Mouse (Mus musculus) spleen, adult 18-20 months (tissue): ENCODE measurements at regions not wholly inside any gene's neighbourhood (a gene's known extent, or its start where the extent isn't known, plus 50 kb on each side); places are given as distances from the start of the nearest gene placed in this dataset.
"Not testable (repeated sequence)": the region's sequence is repeated elsewhere in the genome, so short reads cannot be mapped to it uniquely, and the experiment has no call there.

Source experiments
- DNase-seq, 2 experiments: peaks; one replicate each; pipeline ENCODE4 v3.0.0; 2022; ENCODE audit warnings: mixed read lengths in 2 of 2

DNA sequence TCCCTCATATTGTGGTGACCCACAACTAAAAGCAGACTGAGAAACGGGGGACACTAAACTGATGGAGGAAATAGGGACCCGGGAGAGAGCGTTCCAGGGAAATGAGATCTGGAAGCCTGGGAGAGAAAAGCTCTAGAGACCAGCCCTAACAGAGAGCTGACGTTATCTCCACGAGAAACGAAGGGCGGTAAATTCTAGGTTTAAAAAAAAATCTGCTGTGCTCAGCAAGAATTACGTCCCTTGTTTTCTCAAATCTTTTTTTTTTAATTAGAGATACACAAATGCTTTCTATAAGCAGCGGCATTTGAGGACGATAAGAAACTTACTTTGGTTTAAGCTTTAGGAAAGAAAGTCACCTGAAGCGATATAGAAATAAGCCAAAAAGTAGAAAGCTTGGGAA is 145.7 kb downstream of the Cand1 start:
- no peak for DNase-seq

DNA sequence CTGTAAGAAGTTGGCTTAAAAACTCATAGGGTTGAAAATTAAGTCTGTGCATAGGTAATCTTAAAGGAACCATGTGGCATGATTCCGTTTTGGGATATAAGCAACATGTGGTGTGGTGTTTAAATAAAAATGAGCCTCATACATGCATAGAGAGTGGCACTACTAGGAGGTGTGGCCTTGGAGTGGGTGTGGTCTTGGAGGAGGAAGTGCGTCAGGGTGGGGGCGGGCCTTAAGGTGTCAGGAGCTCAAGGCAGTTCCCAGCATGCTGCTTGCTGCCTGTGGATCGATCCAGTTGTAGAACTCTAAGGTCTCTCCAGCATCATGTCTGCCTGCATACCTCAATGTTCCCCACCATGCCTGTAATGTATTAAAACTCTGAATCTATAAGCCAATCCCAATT is 152.0 kb downstream of the Cand1 start:
- no peak for DNase-seq

DNA sequence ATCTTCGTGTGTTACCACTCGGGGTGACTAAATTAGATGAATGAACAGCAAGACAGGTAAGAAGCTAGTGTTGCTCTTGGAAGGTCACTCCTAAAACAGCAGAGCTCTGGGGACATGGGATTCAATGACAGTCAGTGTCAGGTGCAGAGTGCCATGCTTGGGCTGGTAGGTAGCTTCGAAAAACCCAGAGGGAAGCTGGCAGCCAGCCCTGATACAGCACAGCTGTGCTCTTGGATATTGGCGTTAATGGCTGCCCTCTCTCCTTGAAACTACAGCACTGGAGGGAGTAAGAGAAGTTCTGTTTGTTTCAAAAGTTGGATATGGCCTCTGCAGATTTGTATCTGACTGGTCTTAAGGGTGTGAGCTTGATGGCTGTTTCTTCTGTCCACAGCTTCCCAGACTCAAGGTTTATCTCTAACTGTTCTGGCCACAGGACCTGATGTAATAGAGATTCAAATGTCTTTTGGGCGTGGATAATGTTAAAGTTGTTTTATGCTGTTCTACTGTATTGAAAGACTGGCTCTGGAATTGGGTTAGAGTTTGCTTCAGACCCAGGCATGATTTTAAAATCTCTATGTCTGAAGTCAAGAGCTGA is 152.7 kb downstream of the Cand1 start:
- no peak for DNase-seq

DNA sequence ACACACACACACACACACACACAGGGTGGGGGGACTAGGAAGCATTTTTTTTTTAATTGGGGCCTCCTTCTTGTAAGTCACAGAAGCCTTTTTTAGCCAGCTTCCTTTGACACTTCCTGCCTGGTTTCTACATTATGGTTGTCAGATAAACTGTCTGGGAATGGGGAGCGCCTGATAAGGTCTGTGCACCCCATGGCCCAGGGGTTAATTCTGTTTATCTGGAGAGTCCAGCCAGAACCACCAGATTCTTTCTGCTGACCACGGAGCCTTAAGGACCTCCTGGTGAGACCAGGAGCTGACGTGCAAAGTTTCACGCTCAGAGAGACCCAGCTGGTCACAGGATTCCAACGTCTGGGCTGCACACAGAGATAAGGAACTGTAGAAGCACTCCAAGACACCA is 153.4 kb downstream of the Cand1 start:
- no peak for DNase-seq

- DNase-seq, result no peak
Measured at GRCm38 (mm10) chr10:119083431-119083830, 156.4 kb downstream of the Cand1 start.

GRCm38 (mm10) chr10:119082861-119083260 is 157.0 kb downstream of the Cand1 start:
- DNase-seq, result no peak

DNA sequence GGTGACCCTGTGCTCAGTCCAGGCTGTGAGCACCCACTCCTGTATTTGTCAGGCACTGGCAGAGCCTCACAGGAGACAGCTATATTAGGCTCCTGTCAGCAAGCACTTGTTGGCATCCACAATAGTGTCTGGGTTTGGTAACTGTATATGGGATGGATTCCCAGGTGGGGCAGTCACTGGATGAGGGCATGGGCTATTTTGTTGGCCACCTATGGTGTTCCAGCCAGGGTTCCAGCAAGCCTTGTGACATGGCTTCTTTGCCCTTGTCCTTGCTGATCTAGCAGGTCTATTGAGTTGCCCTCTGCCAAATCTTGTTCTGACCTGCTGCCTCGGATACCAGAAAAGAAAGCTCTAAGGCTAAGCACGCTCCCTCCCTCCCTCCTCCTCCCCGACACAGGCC is 158.1 kb downstream of the Cand1 start:
- not testable (repeated sequence) for DNase-seq

GRCm38 (mm10) chr10:119076100-119076566 is 163.7 kb downstream of the Cand1 start:
- no peak for DNase-seq

- no peak for DNase-seq
Measured at GRCm38 (mm10) chr10:119074887-119075286, 165.0 kb downstream of the Cand1 start.

DNA sequence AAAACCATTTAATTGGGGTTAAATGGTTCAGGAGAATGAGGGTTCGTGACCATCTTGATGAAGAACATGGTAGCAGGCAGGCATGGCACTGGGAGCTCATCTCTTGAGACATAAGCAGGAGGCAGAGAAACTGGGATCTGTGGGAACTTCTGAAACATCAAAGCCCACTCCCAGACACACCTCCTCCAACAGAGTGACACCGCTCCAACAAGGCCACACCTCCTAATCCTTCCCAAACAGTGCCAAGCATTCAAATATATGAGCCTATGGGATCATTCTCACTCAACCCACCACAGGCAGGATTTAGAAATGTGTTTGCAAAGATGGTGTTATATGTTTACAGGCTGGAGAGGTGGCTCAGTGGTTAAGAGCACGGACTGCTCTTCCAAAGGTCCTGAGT is 165.9 kb downstream of the Cand1 start:
- no peak for DNase-seq

DNA sequence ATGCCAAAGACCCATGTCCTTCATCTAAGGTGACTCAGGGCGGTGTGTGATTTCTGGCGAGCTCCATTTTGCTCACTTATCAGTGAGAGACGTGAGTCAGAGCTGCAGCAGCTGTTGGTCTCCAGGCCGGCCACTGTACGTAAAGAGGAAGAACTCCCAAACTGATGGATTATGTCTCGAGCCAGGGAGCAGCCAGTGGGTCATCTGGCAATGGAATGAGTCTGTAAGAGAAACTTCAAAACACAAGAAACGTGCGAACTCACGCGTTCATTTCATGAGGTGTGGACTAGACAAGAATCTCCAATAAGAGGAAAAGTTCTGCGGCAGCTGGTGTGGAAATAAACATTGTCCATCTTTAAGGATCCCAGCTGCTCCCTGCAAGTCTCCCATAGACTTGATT is 170.4 kb downstream of the Cand1 start:
- DNase-seq, result no peak

DNA sequence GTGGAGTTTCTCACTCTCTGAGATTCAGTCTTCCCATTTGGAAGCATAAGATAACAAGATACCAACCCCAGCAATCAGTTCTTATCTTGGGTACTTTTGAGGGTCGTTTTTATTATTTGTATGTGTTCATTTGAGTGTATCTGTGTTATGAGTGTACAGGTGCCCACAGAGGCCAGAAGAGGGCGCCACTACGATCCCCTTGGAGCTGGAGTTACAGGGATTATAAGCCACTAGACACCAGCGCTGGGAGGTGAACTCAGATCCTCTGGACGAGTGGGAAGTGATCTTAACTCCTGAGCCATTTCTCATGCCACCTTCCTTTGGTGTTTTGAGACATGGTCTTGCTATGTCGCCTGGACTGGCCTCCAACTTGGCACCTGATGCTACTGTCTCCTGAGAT is 172.0 kb downstream of the Cand1 start:
- no peak for DNase-seq

DNA sequence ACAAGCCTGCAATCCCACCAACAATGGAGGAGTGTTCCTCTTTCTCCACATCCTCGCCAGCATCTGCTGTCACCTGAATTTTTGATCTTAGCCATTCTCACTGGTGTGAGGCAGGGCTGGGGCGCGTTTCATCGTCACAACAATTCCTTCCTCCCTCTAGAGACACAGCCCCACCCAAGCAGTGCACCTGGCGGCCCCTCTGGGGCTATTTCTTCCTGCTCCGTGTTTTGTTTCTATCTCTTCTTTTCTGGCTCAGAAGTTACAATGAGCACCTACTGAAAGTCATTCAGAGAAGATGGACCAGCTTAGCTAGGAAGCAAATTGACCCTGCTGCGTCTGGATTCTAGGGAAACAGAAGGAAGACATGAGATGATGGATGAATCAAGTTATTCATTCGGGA is 172.5 kb downstream of the Cand1 start:
- DNase-seq, result no peak

- DNase-seq, result peak in 1 of 2 experiments; percentile 57
Measured at GRCm38 (mm10) chr10:119065974-119066373, 173.9 kb downstream of the Cand1 start.

DNA sequence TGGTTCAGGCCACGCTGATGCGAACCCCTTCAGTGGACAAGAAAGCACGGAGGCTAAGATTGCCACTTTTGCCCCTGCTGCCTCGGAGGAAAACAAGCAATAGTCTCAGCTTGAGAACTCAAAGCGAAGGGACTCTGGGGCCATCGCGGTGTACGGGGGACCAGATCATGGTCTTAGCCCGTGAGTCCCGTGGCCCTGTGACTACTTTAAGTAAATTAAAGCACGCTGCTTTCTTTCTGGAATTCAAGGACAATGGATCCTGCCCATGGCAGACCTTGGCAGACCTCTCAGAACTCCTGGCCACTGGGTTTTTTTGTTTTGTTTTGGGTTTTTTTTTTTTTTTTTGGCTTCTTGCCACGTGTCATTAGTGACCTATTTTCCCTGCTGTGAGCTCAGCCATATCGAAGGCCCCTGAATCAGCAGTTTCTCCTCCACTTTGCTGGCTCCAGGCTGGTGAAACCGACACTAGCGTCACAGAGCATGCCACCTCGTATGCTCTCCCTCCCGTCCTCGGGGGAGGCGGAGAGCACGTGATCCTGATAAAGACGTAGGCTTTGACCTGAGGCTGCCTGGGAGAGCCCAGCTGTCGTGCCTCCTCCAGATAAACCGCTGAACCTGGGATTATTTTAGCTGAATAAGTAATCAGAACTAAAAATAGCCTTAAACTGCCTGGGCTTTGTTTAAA is 174.6 kb downstream of the Cand1 start:
- DNase-seq, result no peak

DNA sequence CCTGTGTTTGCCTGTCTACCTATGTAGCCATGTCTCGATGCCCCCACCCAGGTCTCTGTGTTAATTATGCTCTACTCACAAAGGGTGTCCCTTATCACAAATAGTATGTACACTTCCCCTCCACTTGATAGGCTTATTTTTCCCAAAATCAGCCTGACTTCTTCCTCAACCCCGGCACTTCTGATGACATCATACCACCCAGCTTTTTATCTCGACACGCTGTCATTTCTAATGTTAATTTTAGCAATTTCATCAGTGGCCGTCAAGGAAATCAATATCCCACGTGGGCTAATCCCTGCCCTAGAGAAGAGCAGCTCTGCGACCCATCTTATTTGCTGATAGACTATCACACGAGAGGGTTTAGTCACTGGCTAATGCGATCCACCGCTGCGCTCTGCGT is 175.6 kb downstream of the Cand1 start:
- DNase-seq, result no peak

- DNase-seq, result no peak
Measured at GRCm38 (mm10) chr10:119063209-119063699, 176.6 kb downstream of the Cand1 start.

GRCm38 (mm10) chr10:119061958-119062599 is 177.8 kb downstream of the Cand1 start:
- DNase-seq, result no peak

DNA sequence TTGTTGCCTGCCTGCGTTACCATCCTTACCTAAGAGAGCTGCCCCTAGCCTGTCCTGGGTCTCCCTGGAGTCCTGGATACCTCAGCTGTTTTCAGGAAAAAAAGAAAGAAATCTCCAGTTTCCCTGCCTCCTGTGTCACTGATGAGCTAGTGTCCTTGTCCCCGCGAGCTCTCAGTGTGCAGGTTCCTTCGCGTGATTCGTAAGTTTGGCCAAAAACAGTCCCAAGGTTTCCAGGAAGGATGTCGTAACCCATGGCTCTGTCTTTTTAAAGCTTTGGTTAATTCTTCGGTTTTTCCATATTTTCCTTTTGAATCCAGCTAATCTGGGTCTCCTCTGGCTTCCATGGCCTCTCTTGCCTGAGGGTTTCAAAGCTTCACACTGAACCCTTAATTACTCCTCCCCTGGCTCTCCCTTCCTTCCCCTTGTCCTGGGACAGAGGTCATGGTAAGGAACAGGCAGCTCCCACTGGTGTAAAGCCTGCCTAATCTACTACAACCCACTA is 178.5 kb downstream of the Cand1 start:
- DNase-seq, result no peak

DNA sequence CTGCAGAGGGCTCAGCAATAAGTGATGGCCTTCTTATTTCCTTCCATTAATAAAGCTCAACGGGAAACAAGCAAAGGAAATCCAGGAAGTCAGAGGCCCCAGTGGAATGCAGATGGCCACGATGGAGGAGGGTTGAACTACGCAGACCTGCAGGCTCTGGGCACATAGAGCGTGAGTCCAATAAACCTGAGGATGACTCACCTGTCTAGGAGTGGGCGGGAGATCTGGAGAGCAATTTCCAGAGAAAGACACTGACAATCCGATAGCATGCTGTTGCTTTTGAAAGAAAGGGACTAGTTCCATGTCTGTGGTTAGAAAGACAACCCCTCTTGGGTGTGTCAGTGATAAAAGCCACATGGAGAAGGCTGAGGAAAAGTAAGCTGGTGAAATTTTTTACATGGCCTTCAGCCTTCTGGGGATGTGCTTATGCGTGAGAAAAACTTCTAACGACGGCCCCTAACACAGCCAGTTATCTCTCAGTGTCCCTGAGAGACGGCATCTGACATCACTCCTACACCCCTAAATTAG is 181.3 kb downstream of the Cand1 start:
- no peak for DNase-seq

GRCm38 (mm10) chr10:119055199-119055785 is 184.6 kb downstream of the Cand1 start:
- DNase-seq, result peak in 1 of 2 experiments; percentile 10

DNA sequence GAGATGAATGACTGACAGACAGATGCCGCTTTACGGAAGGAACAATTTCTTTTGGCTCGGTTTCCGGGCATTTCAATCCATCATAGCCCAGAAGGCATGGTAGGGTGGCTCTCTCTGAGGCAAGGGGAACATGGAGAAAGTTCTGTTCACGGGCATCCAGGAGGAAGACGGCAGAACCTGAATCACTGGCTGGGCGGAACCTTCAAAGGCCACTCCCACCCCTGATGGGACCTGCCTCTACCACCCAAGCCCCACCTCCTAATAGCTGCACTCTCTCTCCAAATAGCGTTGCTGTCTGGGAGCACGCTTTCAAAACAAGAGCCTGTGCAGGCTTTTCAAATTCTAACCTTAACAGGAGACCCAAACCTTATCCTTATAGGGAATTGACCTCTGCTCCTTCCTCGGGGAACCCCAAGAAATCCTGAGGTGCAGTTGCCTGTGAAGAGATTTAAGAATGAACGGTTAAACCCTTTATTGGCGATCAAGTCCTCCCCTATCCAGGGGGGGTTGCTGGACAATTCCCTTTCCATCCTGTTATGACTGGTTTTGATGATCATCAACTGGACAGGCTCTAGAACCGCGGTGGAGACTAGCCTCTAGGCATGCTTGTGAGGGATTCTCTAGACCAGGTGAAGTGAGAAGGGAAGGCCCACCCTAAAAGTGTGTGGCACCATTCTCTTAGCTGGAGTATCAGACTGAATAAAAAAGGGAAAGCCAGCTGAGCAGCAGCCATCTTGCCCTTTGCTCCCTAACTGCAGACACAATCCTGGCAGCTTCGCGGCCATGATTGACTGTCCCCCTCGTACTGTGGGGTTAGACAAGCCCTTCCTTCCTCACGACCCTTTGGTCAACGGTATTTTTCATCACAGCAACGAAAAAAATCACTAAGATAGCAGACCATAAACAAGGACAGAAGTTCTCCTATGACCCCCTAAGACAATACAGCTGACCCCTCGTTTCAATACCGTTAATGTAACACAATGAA is 184.5 kb upstream of the Dyrk2 start:
- DNase-seq, result no peak
